Mouse (Mus musculus) midbrain, embryonic 14.5 days (tissue): Measurements from ENCODE around the gene Shbg. TPM values are rescaled to one million over a fixed set of nuclear protein-coding genes. Genes with fewer than 3 reads are reported as not detected.

ENCODE experiments used
- ATAC-seq: fragments of 200-750 bp; cut with Nextera tagmentation; 2 replicates; pipeline ENCODE4 v1.8.0; 2017; ENCODE audit warnings: moderate number of reproducible peaks, moderate library complexity; ENCODE audit not compliant: low FRiP score, low TSS enrichment
- DNase-seq: peaks from one replicate; pipeline ENCODE4 v3.0.0-alpha.2; 2015
- H3K27ac ChIP-seq: fragments of 300-500 bp; sonication (generic); replicated peaks from 2 replicates; pipeline ENCODE4 v1.5.1; 2014; ENCODE audit warnings: mild to moderate bottlenecking, low read depth, low read length, moderate library complexity
- H3K27me3 ChIP-seq: fragments of 300-500 bp; sonication (generic); 2 replicates; pipeline ENCODE4 v1.6.1; 2014; ENCODE audit warnings: low read length, control low read depth, mixed read lengths; ENCODE audit not compliant: control insufficient read depth, insufficient read depth
- H3K36me3 ChIP-seq: fragments of 300-500 bp; sonication (generic); 2 replicates; pipeline ENCODE4 v1.6.1; 2014; ENCODE audit warnings: low read length, control low read depth; ENCODE audit not compliant: control insufficient read depth, insufficient read depth
- H3K4me1 ChIP-seq: fragments of 300-500 bp; sonication (generic); 2 replicates; pipeline ENCODE4 v1.6.1; 2014; ENCODE audit warnings: mild to moderate bottlenecking, antibody characterized with exemption, low read length, control low read depth; ENCODE audit not compliant: control insufficient read depth, insufficient read depth
- H3K4me2 ChIP-seq: fragments of 300-500 bp; sonication (generic); 2 replicates; pipeline ENCODE4 v1.6.1; 2014; ENCODE audit warnings: mild to moderate bottlenecking, low read length, moderate library complexity
- H3K4me3 ChIP-seq: fragments of 300-500 bp; sonication (generic); replicated peaks from 2 replicates; pipeline ENCODE4 v1.5.1; 2014; ENCODE audit warnings: low read depth, low read length
- H3K9ac ChIP-seq: fragments of 300-500 bp; sonication (generic); replicated peaks from 2 replicates; pipeline ENCODE4 v1.6.1; 2014; ENCODE audit warnings: mild to moderate bottlenecking, low read length, moderate library complexity
- H3K9me3 ChIP-seq: fragments of 300-500 bp; sonication (generic); 2 replicates; pipeline ENCODE4 v1.6.1; 2016; ENCODE audit warnings: low read length, control low read depth, mixed read lengths; ENCODE audit not compliant: control insufficient read depth
- WGBS: fragments of 180-500 bp; shearing (Covaris S2); extraction: QIAGEN DNeasy Blood & Tissue Kit; methylation state at CpG from one replicate; pipeline ENCODE4 v1.1.7; 2014; 5-methylcytosine and 5-hydroxymethylcytosine counted together
- microRNA counts: library from miRNA; unstranded; fragments of <30 nt; microRNA quantifications from one replicate; lab custom pipeline; 2016
- microRNA-seq: library from miRNA; unstranded; fragments of <30 nt; microRNA quantifications from one replicate; pipeline ENCODE4, GENCODE M21; 2016
- polyA plus RNA-seq: library from polyadenylated mRNA; unstranded; fragments of >200 nt; fragmentation: Nextera tagmentation; extraction: Ambion mirVana; gene quantifications from 2 replicates; pipeline ENCODE4 v1.2.1, GENCODE M21; 2014

The Shbg gene
- polyA plus RNA-seq, 1 experiment from 2014 or later: not detected

DNA sequence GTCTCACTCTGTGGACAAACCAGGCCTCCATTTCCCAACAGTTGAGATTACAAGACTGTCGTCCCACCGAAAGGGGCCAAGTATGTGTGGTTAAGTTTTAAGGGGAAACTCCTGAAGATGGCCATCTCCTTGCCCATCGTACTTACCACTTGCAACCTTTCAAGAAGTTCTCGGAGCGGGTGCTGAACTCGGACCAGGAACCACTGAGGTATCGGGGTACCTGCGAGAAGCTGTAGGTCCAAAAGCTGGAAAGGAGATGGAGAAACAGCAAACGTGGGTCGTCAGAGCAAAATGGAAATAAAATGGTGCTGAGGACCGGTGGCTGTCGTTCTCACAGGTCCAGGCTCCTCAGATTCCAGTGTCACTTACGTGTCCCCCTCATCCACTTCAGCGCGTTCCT lies 39.4 kb downstream of the Shbg start:
- Histone ChIP-seq H3K36me3 (peaks cover 6% of the 10 kb centered on the region; the same call in 1 of the 2 replicates), H3K9ac (peak overlapping the region; percentile 75), H3K4me3 (peak overlapping the region; percentile 73), H3K9me3 (no peaks in the 10 kb centered on the region), H3K27me3 (no peaks in the 10 kb centered on the region), H3K27ac (no peak overlapping the region), H3K4me1 (peaks cover 26% of the 10 kb centered on the region), H3K4me2 (peak overlapping the region; percentile 90)
- DNase-seq (no peak), ATAC-seq (no peak)
- WGBS: 11% methylated on average over 15 of the region's 15 CpGs

DNA sequence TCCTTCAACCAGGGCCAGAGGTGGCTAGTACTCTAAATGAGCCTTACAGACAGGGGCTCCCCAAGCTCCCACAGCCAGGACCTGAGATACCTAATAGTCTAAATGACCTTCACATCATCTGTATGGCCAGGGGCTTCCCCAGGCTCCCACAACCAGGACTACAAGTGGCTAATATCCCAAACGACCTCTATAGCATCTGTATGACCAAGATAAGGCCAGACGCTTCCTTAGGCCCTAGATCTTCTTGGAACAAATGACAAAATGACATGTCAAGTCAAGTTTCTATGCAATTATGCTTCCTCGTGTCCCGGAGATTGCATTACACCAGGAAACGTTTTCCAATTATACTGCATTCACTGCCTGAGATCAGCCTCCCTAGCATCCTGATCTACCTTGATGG lies 41.4 kb downstream of the Shbg start:
- H3K4me2 ChIP-seq: peak overlapping the region; percentile 29; the same call in 1 of the 2 replicates

GRCm38 (mm10) chr11:69575220-69575619 lies 42.5 kb downstream of the Shbg start:
- 62% methylated on average over 3 of the region's 3 CpGs for WGBS
- Histone ChIP-seq H3K27ac (no peak overlapping the region), H3K9me3 (no peaks in the 10 kb centered on the region), H3K36me3 (peaks cover 25% of the 10 kb centered on the region), H3K4me1 (peaks cover 20% of the 10 kb centered on the region), H3K9ac (no peak overlapping the region), H3K27me3 (no peaks in the 10 kb centered on the region), H3K4me3 (no peak overlapping the region), H3K4me2 (no peak overlapping the region)
- peak; percentile 65 for DNase-seq
- no peak for ATAC-seq

More for the DNA sequence above, 41.4 kb downstream of the Shbg start:
- no peak for DNase-seq
- ATAC-seq: no peak
- Histone ChIP-seq H3K27me3 (no peaks in the 10 kb centered on the region), H3K9me3 (no peaks in the 10 kb centered on the region), H3K9ac (no peak overlapping the region), H3K27ac (no peak overlapping the region), H3K36me3 (peaks cover 15% of the 10 kb centered on the region), H3K4me1 (peaks cover 20% of the 10 kb centered on the region), H3K4me3 (no peak overlapping the region)
- 76% methylated on average over 5 of the region's 5 CpGs for WGBS

DNA sequence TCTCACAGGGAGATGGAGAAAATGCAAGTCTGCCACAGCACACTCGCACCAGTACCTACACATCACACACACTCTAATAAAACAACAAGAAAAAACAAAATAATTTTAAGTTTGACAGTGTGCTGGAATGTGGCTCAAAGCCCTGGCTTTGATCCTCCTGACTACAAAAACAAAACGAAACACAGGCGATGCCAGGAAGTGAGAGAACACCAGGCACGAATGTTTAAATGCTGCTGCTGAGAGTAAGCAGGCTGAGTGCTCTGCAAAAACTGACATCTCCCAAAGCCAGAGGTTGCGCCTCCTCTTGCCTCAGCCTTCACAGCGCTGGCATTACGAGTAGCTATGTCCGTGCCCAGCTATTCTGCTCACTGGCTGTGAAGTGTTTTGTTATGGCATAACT lies 52.6 kb downstream of the Shbg start:
- Histone ChIP-seq H3K27ac (no peak overlapping the region), H3K4me1 (peaks cover 17% of the 10 kb centered on the region), H3K36me3 (peaks cover 41% of the 10 kb centered on the region), H3K9me3 (no peaks in the 10 kb centered on the region), H3K4me3 (no peak overlapping the region), H3K9ac (no peak overlapping the region), H3K27me3 (no peaks in the 10 kb centered on the region), H3K4me2 (no peak overlapping the region)
- WGBS: 91% methylated on average over 8 of the region's 8 CpGs
- no peak for DNase-seq
- no peak for ATAC-seq

MicroRNAs within 50 kb of the gene (microRNA counts, 519-probe panel; counts per million panel counts)
- microRNA mmu-miR-1934 (lab: Ali Mortazavi, UCI): not detected
- 3,868 counts per million, percentile 23 among the panel's probes with 10 or more counts for microRNA mmu-miR-467f (lab: Ali Mortazavi, UCI)

Small RNAs within 50 kb of the gene (microRNA-seq; reads per million reads assigned to microRNA genes)
- gene Mir1934 (3.4 reads per million, percentile 21 among the genes with 10 or more reads in this experiment), gene Mir467f (not detected)

Other genes with a start within 250 kb of the Shbg start
- gene Chd3, start 248.5 kb downstream of the Shbg start, polyA plus RNA-seq: 77.5 and 80.8 TPM in 2 replicates
- gene Naa38, start 222.4 kb downstream of the Shbg start, polyA plus RNA-seq: 97.6 and 123 TPM in 2 replicates
- gene Cyb5d1, start 222.3 kb downstream of the Shbg start, polyA plus RNA-seq: 17.0 and 24.8 TPM in 2 replicates
- 2.6 and 4.9 TPM in 2 replicates for gene Tmem88, start 219.7 kb downstream of the Shbg start, polyA plus RNA-seq
- gene Kdm6b, start 204.2 kb downstream of the Shbg start, polyA plus RNA-seq: 41.1 and 41.2 TPM in 2 replicates
- gene Dnah2, start 68.8 kb downstream of the Shbg start, polyA plus RNA-seq: 4.8 and 5.7 TPM in 2 replicates
- 40.7 and 109 TPM in 2 replicates for gene Efnb3, start 57.7 kb downstream of the Shbg start, polyA plus RNA-seq
- 22.5 and 22.7 TPM in 2 replicates for gene Wrap53, start 37.6 kb downstream of the Shbg start, polyA plus RNA-seq
- 66.1 and 69.2 TPM in 2 replicates for gene Trp53, start 37.5 kb downstream of the Shbg start, polyA plus RNA-seq
- gene Atp1b2, start 12.0 kb downstream of the Shbg start, polyA plus RNA-seq: 46.5 and 46.7 TPM in 2 replicates
- gene Sat2, start 4.1 kb upstream of the Shbg start, polyA plus RNA-seq: 21.6 and 22.5 TPM in 2 replicates
- gene Fxr2, start 15.1 kb upstream of the Shbg start, polyA plus RNA-seq: 35.9 and 38.4 TPM in 2 replicates
- gene Sox15, start 37.4 kb upstream of the Shbg start, polyA plus RNA-seq: not detected in 2 replicates
- gene Mpdu1, start 44.7 kb upstream of the Shbg start, polyA plus RNA-seq: 64.0 and 108 TPM in 2 replicates
- 3.7 and 7.9 TPM in 2 replicates for gene Cd68, start 48.2 kb upstream of the Shbg start, polyA plus RNA-seq
- 707 and 863 TPM in 2 replicates for gene Eif4a1, start 54.5 kb upstream of the Shbg start, polyA plus RNA-seq
- 93.3 and 103 TPM in 2 replicates for gene Senp3, start 64.2 kb upstream of the Shbg start, polyA plus RNA-seq
- 0.16 and 0.25 TPM in 2 replicates for gene Tnfsf13, start 67.9 kb upstream of the Shbg start, polyA plus RNA-seq
- 1.6 and 3.0 TPM in 2 replicates for gene Tnfsf12, start 77.9 kb upstream of the Shbg start, polyA plus RNA-seq
- gene Tnfsfm13, start 78.2 kb upstream of the Shbg start, polyA plus RNA-seq: 0.51 and 1.1 TPM in 2 replicates
- 20.0 and 30.7 TPM in 2 replicates for gene Polr2a, start 140.7 kb upstream of the Shbg start, polyA plus RNA-seq
- 0.14 TPM in 1 of 2 replicates, not detected in the other for gene Slc35g3, start 144.1 kb upstream of the Shbg start, polyA plus RNA-seq
- gene Zbtb4, start 148.0 kb upstream of the Shbg start, polyA plus RNA-seq: 3.8 and 4.2 TPM in 2 replicates
- gene Chrnb1, start 178.0 kb upstream of the Shbg start, polyA plus RNA-seq: 0.80 and 1.3 TPM in 2 replicates
- gene Fgf11, start 184.0 kb upstream of the Shbg start, polyA plus RNA-seq: 3.2 and 3.6 TPM in 2 replicates
- 0.58 and 0.82 TPM in 2 replicates for gene Tmem102, start 187.7 kb upstream of the Shbg start, polyA plus RNA-seq
- gene Gm39566, start 197.4 kb upstream of the Shbg start, polyA plus RNA-seq: not detected in 2 replicates
- gene Spem2, start 200.6 kb upstream of the Shbg start, polyA plus RNA-seq: not detected in 2 replicates
- 0.49 and 0.85 TPM in 2 replicates for gene Spem1, start 204.3 kb upstream of the Shbg start, polyA plus RNA-seq
- gene Nlgn2, start 219.9 kb upstream of the Shbg start, polyA plus RNA-seq: 25.1 and 32.4 TPM in 2 replicates
- gene Tmem256, start 220.6 kb upstream of the Shbg start, polyA plus RNA-seq: 313 and 417 TPM in 2 replicates
- gene Plscr3, start 228.5 kb upstream of the Shbg start, polyA plus RNA-seq: 41.3 and 51.9 TPM in 2 replicates
- gene Tnk1, start 240.8 kb upstream of the Shbg start, polyA plus RNA-seq: not detected in 2 replicates